Mouse (Mus musculus) testis, adult 2 months (tissue): ENCODE data around the gene Hdac7.

Source experiments
- CTCF ChIP-seq: fragments of 200-500 bp; IDR thresholded peaks from 2 replicates; pipeline ENCODE4 v1.5.1; 2012; ENCODE audit warnings: low read depth, mild to moderate bottlenecking, inconsistent platforms, low read length, moderate library complexity; ENCODE audit not compliant: control insufficient read depth, insufficient read depth, insufficient replicate concordance
- POLR2A ChIP-seq: fragments of 200-500 bp; IDR thresholded peaks from 2 replicates; pipeline ENCODE4 v1.6.1; 2012; ENCODE audit warnings: low read depth, mild to moderate bottlenecking, inconsistent platforms, low read length, moderate library complexity; ENCODE audit not compliant: control insufficient read depth

- TF ChIP-seq CTCF (no peak), POLR2A (no peak)
Observed at GRCm38 (mm10) chr15:97858431-97858830, 14.1 kb upstream of the Hdac7 start.
